Mouse (Mus musculus) midbrain, postnatal 0 days (tissue): ENCODE results near the gene Inpp5f. TPM values are rescaled to one million over a fixed set of nuclear protein-coding genes. Genes with fewer than 3 reads are reported as not detected.
A peak's percentile ranks its signal among the peaks of the same experiment; 100 is the strongest.

ENCODE experiments used
- ATAC-seq: fragments of 200-750 bp; cut with Nextera tagmentation; 2 replicates; pipeline ENCODE4 v1.8.0; 2017; ENCODE audit warnings: moderate number of reproducible peaks, mild to moderate bottlenecking, moderate TSS enrichment, moderate library complexity; ENCODE audit not compliant: low FRiP score
- DNase-seq: peaks from one replicate; pipeline ENCODE4 v3.0.0-alpha.2; 2015; ENCODE audit warnings: low spot score
- H3K27ac ChIP-seq: fragments of 300-500 bp; sonication (generic); 2 replicates; pipeline ENCODE4 v1.5.1; 2014; ENCODE audit warnings: low read depth, mild to moderate bottlenecking, low read length, mixed read lengths
- H3K27me3 ChIP-seq: fragments of 300-500 bp; sonication (generic); 2 replicates; pipeline ENCODE4 v1.6.1; 2014; ENCODE audit warnings: low read length, control low read depth, mixed read lengths; ENCODE audit not compliant: insufficient read depth
- H3K36me3 ChIP-seq: fragments of 300-500 bp; sonication (generic); 2 replicates; pipeline ENCODE4 v1.6.1; 2014; ENCODE audit warnings: low read length, control low read depth, mixed read lengths; ENCODE audit not compliant: insufficient read depth
- H3K4me1 ChIP-seq: fragments of 300-500 bp; sonication (generic); 2 replicates; pipeline ENCODE4 v1.6.1; 2014; ENCODE audit warnings: mild to moderate bottlenecking, control low read depth, antibody characterized with exemption, low read length, mixed read lengths; ENCODE audit not compliant: insufficient read depth
- H3K4me2 ChIP-seq: fragments of 300-500 bp; sonication (generic); 2 replicates; pipeline ENCODE4 v1.6.1; 2014; ENCODE audit warnings: low read depth, mild to moderate bottlenecking, low read length, mixed read lengths; ENCODE audit not compliant: poor library complexity, severe bottlenecking
- H3K4me3 ChIP-seq: fragments of 300-500 bp; sonication (generic); 2 replicates; pipeline ENCODE4 v1.5.1; 2014; ENCODE audit warnings: low read depth, mild to moderate bottlenecking, low read length, moderate library complexity
- H3K9ac ChIP-seq: fragments of 300-500 bp; sonication (generic); replicated peaks from 2 replicates; pipeline ENCODE4 v1.6.1; 2014; ENCODE audit warnings: mild to moderate bottlenecking, low read length, moderate library complexity, mixed read lengths; ENCODE audit not compliant: poor library complexity, severe bottlenecking
- H3K9me3 ChIP-seq: fragments of 300-500 bp; sonication (generic); 2 replicates; pipeline ENCODE4 v1.6.1; 2016; ENCODE audit warnings: low read length, control low read depth
- CTCF ChIP-seq: IDR thresholded peaks from 2 replicates; pipeline ENCODE4 v1.5.1; 2016; ENCODE audit warnings: antibody characterized with exemption, mild to moderate bottlenecking
- WGBS: fragments of 180-500 bp; shearing (Covaris S2); extraction: QIAGEN DNeasy Blood & Tissue Kit; methylation state at CpG from one replicate; pipeline ENCODE4 v1.1.7; 2014; 5-methylcytosine and 5-hydroxymethylcytosine counted together
- polyA plus RNA-seq: library from polyadenylated mRNA; unstranded; fragments of >200 nt; fragmentation: Nextera tagmentation; extraction: Ambion mirVana; gene quantifications from 2 replicates; pipeline ENCODE4 v1.2.1, GENCODE M21; 2015
- total RNA-seq: library from RNA; depleted of rRNA; stranded (reverse); fragments of >200 nt; gene quantifications from 2 replicates; pipeline ENCODE4 v1.2.3, GENCODE M21; 2014; rRNA removed

The Inpp5f gene
- total and polyA plus RNA-seq, 2 experiments from 2014 or later: 424 to 503 TPM

- H3K4me2 ChIP-seq: peak within 1 kb of the TSS; percentile 83
- ATAC-seq (peak; percentile 89), DNase-seq (peak; percentile 99)
- H3K4me3 ChIP-seq: peak within 1 kb of the TSS; percentile 62
- no peak for TF ChIP-seq CTCF
- peaks cover 8% of the 10 kb centered on the region; the same call in 1 of the 2 replicates for H3K4me1 ChIP-seq
- under 1% methylated on average over 50 of the region's 55 CpGs for WGBS
- H3K27ac ChIP-seq: peak within 1 kb of the TSS; percentile 80
- no peaks in the 10 kb centered on the region for H3K27me3 ChIP-seq
- H3K36me3 ChIP-seq: no peaks in the 10 kb centered on the region
- H3K9ac ChIP-seq: peak within 1 kb of the TSS; percentile 77
- no peaks in the 10 kb centered on the region for H3K9me3 ChIP-seq
Observed at GRCm38 (mm10) chr7:128744684-128745485, 133.8 kb downstream of the Inpp5f start, which contains the start of gene Sec23ip. TSS of gene Sec23ip (plus strand) at chr7:128744943.

Other genes starting within 250 kb of the Inpp5f start
- gene Rgs10, start 192.6 kb upstream of the Inpp5f start, total RNA-seq: 77.4 and 84.6 TPM in 2 replicates
- gene Rgs10, start 192.6 kb upstream of the Inpp5f start, polyA plus RNA-seq: 89.3 and 91.0 TPM in 2 replicates
- gene Tial1, start 149.6 kb upstream of the Inpp5f start, total RNA-seq: 47.2 and 57.1 TPM in 2 replicates
- 24.8 and 29.9 TPM in 2 replicates for gene Tial1, start 149.6 kb upstream of the Inpp5f start, polyA plus RNA-seq
- 4.2 and 4.9 TPM in 2 replicates for gene Bag3, start 87.7 kb upstream of the Inpp5f start, total RNA-seq
- 3.7 and 4.0 TPM in 2 replicates for gene Bag3, start 87.7 kb upstream of the Inpp5f start, polyA plus RNA-seq
- gene Mcmbp, start 129.2 kb downstream of the Inpp5f start, total RNA-seq: 37.1 and 39.0 TPM in 2 replicates
- 34.8 and 42.7 TPM in 2 replicates for gene Mcmbp, start 129.2 kb downstream of the Inpp5f start, polyA plus RNA-seq
- gene Sec23ip, start 133.6 kb downstream of the Inpp5f start, total RNA-seq: 23.5 and 35.7 TPM in 2 replicates
- gene Sec23ip, start 133.6 kb downstream of the Inpp5f start, polyA plus RNA-seq: 26.3 and 26.4 TPM in 2 replicates